Mouse (Mus musculus) forebrain, postnatal 0 days (tissue): Measurements from ENCODE around the gene Ilf3. TPM values are rescaled to one million over a fixed set of nuclear protein-coding genes. Genes with fewer than 3 reads are reported as not detected.

ENCODE experiments used
- ATAC-seq: fragments of 200-750 bp; cut with Nextera tagmentation; 2 replicates; pipeline ENCODE4 v1.8.0; 2017; ENCODE audit warnings: mild to moderate bottlenecking, moderate library complexity
- DNase-seq: peaks from one replicate; pipeline ENCODE4 v3.0.0-alpha.2; 2015
- H3K27ac ChIP-seq: fragments of 300-500 bp; sonication (generic); 2 replicates; pipeline ENCODE4 v1.5.1; 2014; ENCODE audit warnings: low read depth, mild to moderate bottlenecking, antibody characterized with exemption, low read length, moderate library complexity, mixed read lengths
- H3K27me3 ChIP-seq: fragments of 300-500 bp; sonication (generic); 2 replicates; pipeline ENCODE4 v1.6.1; 2014; ENCODE audit warnings: mild to moderate bottlenecking, low read length, mixed read lengths; ENCODE audit not compliant: insufficient read depth
- H3K36me3 ChIP-seq: fragments of 300-500 bp; sonication (generic); 2 replicates; pipeline ENCODE4 v1.6.1; 2014; ENCODE audit warnings: mild to moderate bottlenecking, moderate library complexity; ENCODE audit not compliant: insufficient read depth
- H3K4me1 ChIP-seq: fragments of 300-500 bp; sonication (generic); 2 replicates; pipeline ENCODE4 v1.6.1; 2014; ENCODE audit warnings: antibody characterized with exemption; ENCODE audit not compliant: insufficient read depth
- H3K4me2 ChIP-seq: fragments of 300-500 bp; sonication (generic); 2 replicates; pipeline ENCODE4 v1.6.1; 2014; ENCODE audit warnings: low read depth, mild to moderate bottlenecking, moderate library complexity
- H3K4me3 ChIP-seq: fragments of 300-500 bp; sonication (generic); 2 replicates; pipeline ENCODE4 v1.5.1; 2014; ENCODE audit warnings: low read depth, low read length, mixed read lengths
- H3K9ac ChIP-seq: fragments of 300-500 bp; sonication (generic); 2 replicates; pipeline ENCODE4 v1.6.1; 2014; ENCODE audit warnings: mild to moderate bottlenecking
- H3K9me3 ChIP-seq: fragments of 300-500 bp; sonication (generic); 2 replicates; pipeline ENCODE4 v1.6.1; 2016; ENCODE audit warnings: low read length
- CTCF ChIP-seq: sonication (generic); IDR thresholded peaks from 2 replicates; pipeline ENCODE4 v1.5.1; 2016; ENCODE audit warnings: antibody characterized with exemption, control low read depth, low read depth
- WGBS: fragments of 180-500 bp; shearing (Covaris S2); extraction: QIAGEN DNeasy Blood & Tissue Kit; methylation state at CpG from one replicate; pipeline ENCODE4 v1.1.7; 2014; 5-methylcytosine and 5-hydroxymethylcytosine counted together
- polyA plus RNA-seq: library from polyadenylated mRNA; unstranded; fragments of >200 nt; fragmentation: Nextera tagmentation; extraction: Ambion mirVana; gene quantifications from 2 replicates; pipeline ENCODE4 v1.2.1, GENCODE M21; 2015
- total RNA-seq: library from RNA; depleted of rRNA; stranded (reverse); fragments of >200 nt; gene quantifications from 2 replicates; pipeline ENCODE4 v1.2.3, GENCODE M21; 2014; rRNA removed

Ilf3 gene
- total RNA-seq: 114 and 135 TPM in 2 replicates
- 191 and 214 TPM in 2 replicates for polyA plus RNA-seq

DNA sequence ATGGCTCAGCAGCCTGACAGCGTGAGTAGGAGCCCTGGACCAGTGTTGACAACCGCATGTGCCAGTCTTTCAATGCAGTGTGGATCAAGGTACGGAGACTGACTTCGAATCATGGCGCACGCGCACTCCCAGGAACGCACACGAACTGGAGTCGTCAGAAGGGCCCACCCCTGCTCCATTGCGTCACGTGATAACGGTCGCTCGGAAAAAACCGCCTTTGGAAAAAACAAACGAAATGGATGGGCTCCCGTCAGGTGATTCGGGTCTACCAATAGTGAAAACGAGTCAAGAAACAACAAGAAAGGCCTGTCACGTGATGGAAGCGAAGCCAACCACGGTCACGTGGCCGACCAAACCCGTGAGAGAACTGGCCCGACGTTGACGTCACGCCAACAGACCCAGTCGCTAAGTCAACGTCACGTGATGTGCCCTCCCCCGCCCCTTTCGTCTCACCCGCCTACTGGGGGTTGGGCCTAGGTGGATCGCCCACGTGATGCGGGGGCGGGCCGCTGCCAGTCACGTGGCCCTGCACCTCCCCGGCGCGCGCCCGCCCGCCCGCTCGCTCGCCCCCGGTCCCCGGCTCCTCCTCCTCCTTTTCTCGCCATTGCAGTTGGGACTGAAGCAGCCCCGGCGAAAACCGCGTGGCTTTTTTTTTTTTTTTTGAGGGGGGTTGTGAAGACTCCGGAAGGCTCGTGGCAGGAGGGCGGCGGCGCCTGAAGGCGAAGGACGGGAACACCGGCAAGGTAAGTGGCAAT, at the start of gene Ilf3:
Gene Ilf3 (plus strand): TSS at position 515 of the 755 bp plus-strand sequence.
- Histone ChIP-seq H3K4me2 (peak within 1 kb of the TSS; percentile 76), H3K9ac (peak within 1 kb of the TSS; percentile 94), H3K4me3 (peak within 1 kb of the TSS; percentile 84), H3K9me3 (no peaks in the 10 kb centered on the region), H3K27ac (peak within 1 kb of the TSS; percentile 97), H3K27me3 (no peaks in the 10 kb centered on the region), H3K36me3 (no peaks in the 10 kb centered on the region), H3K4me1 (peaks cover 13% of the 10 kb centered on the region)
- DNase-seq: peak; percentile 100
- TF ChIP-seq CTCF: no peak
- WGBS: 3% methylated on average over 62 of the region's 66 CpGs
- ATAC-seq: peak; percentile 92

DNA sequence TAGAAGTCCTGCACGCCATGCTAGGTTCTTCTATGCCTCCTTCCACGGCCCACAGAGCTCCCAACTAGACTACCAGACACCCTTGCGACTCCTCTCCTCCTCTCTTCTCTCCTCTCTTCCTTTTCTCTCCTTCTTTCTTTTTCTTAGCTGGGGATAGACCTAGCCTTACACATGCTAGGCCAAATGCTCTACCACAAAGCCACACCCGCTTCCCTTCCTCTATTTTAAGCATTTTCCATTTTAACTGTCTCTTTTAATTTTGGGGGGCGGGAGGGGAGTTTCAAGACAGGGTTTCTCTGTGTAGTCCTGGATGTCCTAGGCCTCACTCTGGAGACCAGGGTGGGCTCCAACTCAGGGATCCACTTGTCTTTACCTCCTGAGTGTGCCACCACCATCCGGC, 48.9 kb upstream of the Ilf3 start:
- Histone ChIP-seq H3K27ac (no peak overlapping the region), H3K9me3 (no peaks in the 10 kb centered on the region), H3K9ac (no peak overlapping the region), H3K36me3 (no peaks in the 10 kb centered on the region), H3K4me3 (no peak overlapping the region), H3K4me1 (peaks cover 6% of the 10 kb centered on the region; the same call in 1 of the 2 replicates), H3K27me3 (no peaks in the 10 kb centered on the region), H3K4me2 (no peak overlapping the region)
- no peak for TF ChIP-seq CTCF
- ATAC-seq: no peak
- no peak for DNase-seq
- 87% methylated on average over 6 of the region's 6 CpGs for WGBS

DNA sequence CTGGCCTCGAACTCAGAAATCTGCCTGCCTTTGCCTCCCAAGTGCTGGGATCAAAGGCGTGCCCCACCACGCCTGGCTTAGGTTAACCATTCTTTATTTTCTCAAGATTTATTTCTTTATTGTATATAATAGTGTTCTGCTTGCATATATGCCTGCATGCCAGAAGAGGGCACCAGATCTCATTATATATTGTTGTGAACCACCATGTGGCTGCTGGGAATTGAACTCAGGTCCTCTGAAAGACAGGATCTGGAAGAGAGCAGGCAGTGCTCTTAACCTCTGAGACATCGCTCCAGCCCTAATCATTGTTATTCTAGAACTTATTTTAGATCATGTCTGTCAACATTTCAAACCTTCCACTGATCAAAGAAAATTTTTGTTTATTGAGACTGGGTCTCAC, 48.2 kb upstream of the Ilf3 start:
- H3K36me3 ChIP-seq: no peaks in the 10 kb centered on the region
- H3K4me2 ChIP-seq: no peak overlapping the region
- TF ChIP-seq CTCF: no peak
- no peak overlapping the region for H3K9ac ChIP-seq
- no peak overlapping the region for H3K27ac ChIP-seq
- no peak for DNase-seq
- no peaks in the 10 kb centered on the region for H3K9me3 ChIP-seq
- H3K4me3 ChIP-seq: no peak overlapping the region
- peaks cover 6% of the 10 kb centered on the region; the same call in 1 of the 2 replicates for H3K4me1 ChIP-seq
- H3K27me3 ChIP-seq: no peaks in the 10 kb centered on the region
- ATAC-seq: no peak
- 93% methylated on average over 4 of the region's 4 CpGs for WGBS

- WGBS: 13% methylated on average over 4 of the region's 4 CpGs
- ATAC-seq: peak; percentile 44
- no peak for DNase-seq
- Histone ChIP-seq H3K4me1 (peaks cover 6% of the 10 kb centered on the region; the same call in 1 of the 2 replicates), H3K9me3 (no peaks in the 10 kb centered on the region), H3K27me3 (no peaks in the 10 kb centered on the region), H3K27ac (no peak overlapping the region), H3K9ac (peak overlapping the region; percentile 75), H3K36me3 (no peaks in the 10 kb centered on the region; the same call in 1 of the 2 replicates), H3K4me2 (peak overlapping the region; percentile 92), H3K4me3 (peak overlapping the region; percentile 67)
- no peak for TF ChIP-seq CTCF
Measured at GRCm38 (mm10) chr9:21320280-21320618, 47.4 kb upstream of the Ilf3 start.

DNA sequence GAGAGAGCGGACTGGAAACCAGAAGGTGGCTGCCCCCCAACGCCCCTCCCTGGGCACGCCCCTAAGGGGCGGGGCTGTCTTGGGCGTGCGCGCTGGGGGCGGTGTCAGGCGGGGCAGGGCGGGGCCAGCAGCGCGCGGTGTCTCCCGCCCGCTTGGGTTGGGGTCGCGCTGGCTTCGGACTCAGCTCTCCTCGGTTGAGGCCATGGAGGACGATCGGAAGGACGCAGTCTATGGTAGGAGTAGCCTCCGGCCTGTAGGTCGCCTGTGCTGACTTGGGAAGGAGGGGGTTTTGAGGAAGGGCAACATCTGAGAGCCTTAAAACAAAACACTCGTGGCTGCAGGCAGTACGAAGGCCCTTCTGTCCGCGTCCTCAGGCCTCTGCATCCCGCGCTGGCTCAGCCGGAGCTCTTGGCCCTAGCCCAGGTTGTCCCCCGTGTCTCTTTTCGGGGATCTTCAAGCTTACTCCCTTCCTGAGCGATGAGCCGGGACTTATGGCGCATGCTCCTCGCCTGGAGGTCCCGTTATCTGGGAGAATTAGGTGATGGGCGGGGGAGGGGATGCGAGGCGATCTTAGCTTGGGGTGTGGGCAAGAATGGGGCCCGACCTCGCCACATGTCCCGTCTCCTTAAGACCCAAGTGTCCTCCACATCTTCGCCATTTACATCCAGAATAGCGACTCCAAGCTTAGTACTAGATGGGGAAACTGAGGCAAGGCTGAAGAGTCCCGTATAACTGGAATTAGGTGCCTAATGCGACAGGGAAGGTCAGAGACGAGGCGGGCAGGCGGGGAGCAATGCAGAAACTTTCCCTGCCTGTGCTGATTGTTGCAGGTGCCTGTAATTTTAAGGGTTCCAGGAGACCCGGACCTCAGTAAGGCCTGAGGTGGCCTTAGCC, 46.8 kb upstream of the Ilf3 start, which contains the start of gene Slc44a2:
Gene Slc44a2 (plus strand): TSS at position 80 of the 894 bp plus-strand sequence.
- Histone ChIP-seq H3K4me1 (peaks cover 6% of the 10 kb centered on the region; the same call in 1 of the 2 replicates), H3K9ac (peak within 1 kb of the TSS; percentile 75), H3K36me3 (no peaks in the 10 kb centered on the region; the same call in 1 of the 2 replicates), H3K27ac (peak within 1 kb of the TSS; percentile 67; the same call in 1 of the 2 replicates), H3K9me3 (no peaks in the 10 kb centered on the region), H3K4me2 (peak within 1 kb of the TSS; percentile 92), H3K27me3 (no peaks in the 10 kb centered on the region), H3K4me3 (peak within 1 kb of the TSS; percentile 67)
- ATAC-seq (peak; percentile 96), DNase-seq (peak; percentile 84)
- 0 out of 2 replicates have a peak, but pooled peaks have one; percentile 10 for TF ChIP-seq CTCF
- under 1% methylated on average over 52 of the region's 52 CpGs for WGBS

GRCm38 (mm10) chr9:21321513-21321835, 46.2 kb upstream of the Ilf3 start:
- H3K36me3 ChIP-seq: no peaks in the 10 kb centered on the region; the same call in 1 of the 2 replicates
- H3K4me1 ChIP-seq: peaks cover 6% of the 10 kb centered on the region; the same call in 1 of the 2 replicates
- no peak overlapping the region for H3K27ac ChIP-seq
- H3K9me3 ChIP-seq: no peaks in the 10 kb centered on the region
- DNase-seq: peak; percentile 13
- no peaks in the 10 kb centered on the region for H3K27me3 ChIP-seq
- H3K9ac ChIP-seq: peak overlapping the region; percentile 75
- ATAC-seq: no peak
- 11% methylated on average over 6 of the region's 6 CpGs for WGBS
- no peak for TF ChIP-seq CTCF
- H3K4me2 ChIP-seq: peak overlapping the region; percentile 92
- peak overlapping the region; percentile 67 for H3K4me3 ChIP-seq
